Mouse (Mus musculus): ENCODE measurements around the gene Poldip2.

- TF ChIP-seq CTCF (IDR thresholded peaks at IDR 0.05; ENCODE audit: extremely low read depth, insufficient read depth, low read length) (no peak), POLR2A (IDR thresholded peaks at IDR 0.05; ENCODE audit: extremely low read depth, insufficient read depth, low read length) (no peak)
Observed at GRCm38 (mm10) chr11:78568827-78569226, 56.8 kb downstream of the Poldip2 start.

Data from cortical plate, adult 2 months (tissue).